Mouse (Mus musculus) A20 (cell line): Measurements from ENCODE around the gene Crk.

Experiments
- DNase-seq: peaks from one replicate; pipeline ENCODE4 v3.0.0-alpha.2; 2011; ENCODE audit warnings: low read depth, low spot score

Crk gene

DNA sequence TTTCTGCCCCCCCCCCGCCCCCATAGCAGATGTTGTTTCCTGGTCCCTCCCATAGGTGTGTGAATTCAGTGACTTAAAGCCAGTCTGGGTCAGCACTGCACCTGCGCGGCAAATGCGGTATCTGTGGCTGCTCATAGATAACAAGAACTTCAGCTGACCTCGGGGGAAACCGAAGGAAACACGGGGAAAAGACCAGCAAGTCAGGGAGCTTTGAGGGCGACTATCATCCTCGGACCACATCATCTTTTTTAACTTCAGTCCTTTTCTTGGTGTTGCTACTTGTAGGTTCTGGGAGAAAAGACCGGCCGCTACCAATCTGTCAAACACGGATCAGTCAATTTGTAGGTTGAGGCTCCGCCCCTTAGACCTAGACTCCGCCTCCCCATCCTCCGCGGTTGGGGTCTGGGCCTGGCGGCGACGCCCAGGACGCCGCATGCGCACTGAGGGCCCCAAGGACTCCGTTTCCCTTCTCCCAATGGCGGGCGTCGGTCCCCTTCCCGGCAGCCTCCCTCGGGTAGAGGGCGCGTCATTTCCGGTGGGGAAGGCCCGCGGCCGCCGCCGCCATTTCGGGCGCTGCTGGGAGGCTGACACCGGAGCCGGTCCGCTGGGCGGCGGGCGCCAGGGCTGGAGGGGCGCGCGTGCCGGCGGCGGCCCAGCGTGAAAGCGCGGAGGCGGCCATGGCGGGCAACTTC lies at the start of gene Crk:
TSS of gene Crk (plus strand) at position 513 of the 692 bp plus-strand sequence.
- DNase-seq, result peak; percentile 99

DNA sequence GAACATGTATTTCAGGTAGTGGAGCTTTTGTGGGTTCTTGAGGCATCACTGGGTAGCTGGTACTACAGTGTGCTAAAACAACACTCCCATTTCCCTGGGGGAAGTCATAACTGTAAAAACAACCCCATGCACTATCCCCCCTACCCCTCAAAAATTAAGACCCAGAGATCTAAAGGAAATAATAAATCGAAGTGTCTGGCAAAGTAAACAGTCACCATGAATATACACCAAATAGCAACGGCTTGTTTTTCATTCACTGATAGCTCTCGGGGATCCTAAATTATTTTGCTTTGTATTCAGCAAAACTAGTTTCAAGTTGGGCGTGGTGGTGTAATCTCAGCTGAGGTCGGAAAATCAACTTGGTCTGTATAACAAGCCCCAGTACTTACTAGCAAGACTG lies 49.0 kb upstream of the Crk start:
- DNase-seq, result peak; percentile 36

DNA sequence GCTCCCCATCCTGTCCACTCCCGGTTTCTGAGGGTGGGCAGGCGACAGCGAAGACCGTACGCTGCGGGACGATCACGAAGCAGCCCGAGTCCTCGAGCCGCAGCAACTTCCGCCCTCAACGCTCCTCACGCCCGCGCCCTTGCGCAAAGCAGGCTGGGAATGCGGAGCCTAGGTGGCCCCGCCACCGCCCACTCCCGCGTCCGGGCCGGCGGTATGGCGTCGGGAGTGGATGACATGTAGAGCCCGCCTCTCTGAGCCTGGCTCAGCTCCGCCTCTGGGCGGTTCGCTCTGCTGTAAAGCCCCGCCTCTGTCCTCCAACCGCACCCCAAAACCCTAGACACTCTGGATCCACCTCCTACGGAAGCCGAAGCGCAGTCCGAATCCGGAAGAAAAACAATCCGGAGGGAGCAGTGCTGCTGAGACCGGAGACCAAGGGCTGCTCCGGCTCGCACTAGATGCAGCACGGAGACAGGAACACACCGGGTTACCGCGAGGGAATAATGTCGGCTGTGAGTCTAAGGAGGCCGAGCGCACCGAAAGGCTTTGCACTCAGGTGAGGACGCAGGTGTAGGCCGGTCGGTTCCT lies 48.3 kb upstream of the Crk start, which contains the start of gene Inpp5k:
TSS of gene Inpp5k (plus strand) at position 344 of the 585 bp plus-strand sequence.
- peak; percentile 99 for DNase-seq

DNA sequence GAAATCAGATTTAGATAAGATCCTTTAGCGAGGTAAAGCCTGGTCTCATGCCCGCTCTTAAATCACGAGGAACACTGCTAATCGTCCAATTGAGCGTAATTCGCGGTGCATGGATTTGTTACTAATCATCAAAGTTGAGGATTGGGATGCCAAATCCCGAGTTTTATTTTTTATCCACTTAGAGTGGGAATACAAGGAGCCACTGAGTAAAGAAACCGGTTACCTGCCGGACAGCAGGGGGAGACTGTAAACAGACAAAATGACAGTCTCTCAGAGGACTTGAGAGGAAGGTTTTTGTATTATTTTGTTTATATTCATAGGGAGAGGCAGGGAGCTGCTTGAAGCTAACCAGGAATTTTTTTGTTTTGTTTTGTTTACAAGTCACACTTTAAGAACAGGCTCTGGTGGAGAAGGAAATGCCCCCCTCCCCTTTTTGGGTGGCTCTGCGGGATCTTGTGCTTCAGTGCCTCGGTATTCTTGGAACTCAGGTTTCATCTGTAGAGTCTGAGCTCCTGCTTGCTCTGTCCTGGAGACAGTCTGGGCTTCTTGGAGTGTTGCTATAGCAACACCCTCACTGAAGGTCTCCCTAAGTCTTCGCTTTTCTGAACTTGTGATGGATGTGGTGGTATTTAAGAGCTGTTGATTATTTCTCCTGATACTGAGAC lies 47.4 kb upstream of the Crk start:
- DNase-seq, result peak; percentile 63

DNA sequence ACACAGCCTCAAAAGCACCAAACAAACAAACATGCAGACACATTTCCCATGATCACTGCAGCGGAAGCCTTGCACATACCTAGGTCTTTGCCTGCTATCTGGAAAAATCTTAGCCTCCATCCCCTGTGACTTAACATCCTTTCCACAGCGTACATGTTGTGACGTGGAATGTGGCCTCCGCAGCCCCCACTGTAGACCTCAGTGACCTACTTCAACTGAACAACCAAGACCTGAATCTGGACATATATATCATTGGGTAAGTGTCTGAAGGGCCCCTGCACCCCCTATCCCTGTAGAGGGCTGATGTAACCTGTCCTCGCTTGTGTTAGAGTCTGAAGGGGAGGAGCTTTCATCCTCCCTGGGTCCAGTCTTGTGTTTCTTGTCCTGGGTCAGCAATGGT lies 46.1 kb upstream of the Crk start:
- DNase-seq, result no peak

DNA sequence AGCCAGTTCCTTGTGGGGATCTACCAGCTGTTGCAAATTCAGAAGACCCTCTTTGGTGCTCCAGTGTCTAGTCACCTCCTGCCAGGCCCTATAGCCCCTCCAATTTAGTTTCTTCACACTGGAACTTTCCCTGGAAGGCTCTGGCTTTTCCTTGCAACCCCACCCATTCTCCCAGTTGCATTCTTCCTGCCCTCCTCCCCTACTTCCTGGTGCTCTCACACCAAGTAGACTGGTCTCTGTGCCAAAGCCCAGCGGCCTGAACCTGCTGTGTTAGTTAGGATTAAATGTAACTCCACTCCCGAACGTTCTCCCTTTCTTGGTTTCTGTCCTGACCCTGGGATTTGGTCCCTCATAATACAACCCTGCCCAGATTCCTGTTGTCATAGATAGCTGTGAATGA lies 44.3 kb upstream of the Crk start:
- DNase-seq, result no peak

DNA sequence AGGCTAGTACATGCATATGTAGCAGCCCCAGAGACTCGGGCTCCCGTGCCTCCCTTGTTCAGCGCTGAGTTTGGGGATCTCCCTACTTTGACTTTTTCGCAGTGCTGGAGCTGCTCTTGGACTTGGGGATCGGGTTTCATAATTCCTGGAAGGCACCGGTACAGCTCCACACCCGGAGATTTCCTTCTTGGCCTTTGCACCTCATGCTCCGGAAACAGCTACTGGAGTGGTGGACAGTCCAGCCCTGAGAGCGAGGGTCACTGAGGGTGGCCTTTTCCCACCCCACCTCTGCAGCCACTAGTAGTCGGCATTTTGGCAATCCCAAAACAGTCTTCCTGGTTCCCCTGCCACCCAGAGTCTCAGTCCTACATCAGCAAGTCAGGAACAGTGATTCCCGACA lies 43.7 kb upstream of the Crk start:
- no peak for DNase-seq

DNA sequence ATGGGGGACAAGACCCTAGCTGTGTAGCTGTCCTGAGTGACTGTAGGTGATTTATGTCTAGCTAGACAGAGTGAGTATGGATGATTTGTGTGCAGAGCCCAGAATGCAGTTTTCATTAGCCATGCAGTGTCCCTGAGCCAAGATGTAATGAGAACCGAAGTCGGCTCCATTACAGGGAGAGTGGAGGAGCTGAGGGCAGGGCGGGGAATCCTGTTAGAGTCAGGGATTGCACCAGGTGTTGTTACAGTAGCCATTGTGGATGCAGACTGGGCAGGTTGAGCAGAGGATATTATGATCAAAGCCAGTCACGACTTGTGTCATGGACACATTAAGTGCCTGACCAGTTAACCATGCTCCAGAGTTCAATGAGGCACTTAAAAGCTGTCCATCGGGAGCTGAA lies 35.7 kb upstream of the Crk start:
- DNase-seq, result no peak

DNA sequence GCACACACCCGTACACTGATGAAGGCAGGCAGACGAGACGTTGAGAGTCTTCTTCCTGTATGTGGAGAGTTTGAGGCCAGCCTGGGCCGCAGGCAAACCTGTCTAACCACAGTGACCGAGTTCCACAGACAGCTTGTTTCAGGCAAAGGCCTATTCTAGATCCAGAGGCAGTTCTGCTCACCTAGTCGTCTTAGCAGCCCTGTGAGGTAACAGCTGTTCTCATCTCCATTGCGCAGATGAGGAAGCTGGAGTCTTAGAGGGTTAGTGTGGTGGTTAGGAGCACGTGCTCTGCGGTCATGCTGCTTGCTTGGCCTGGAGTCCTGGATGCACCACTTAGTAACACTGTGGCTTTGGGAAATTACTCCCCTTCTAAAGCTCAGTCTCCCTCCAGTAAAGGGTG lies 34.4 kb upstream of the Crk start:
- no peak for DNase-seq

DNA sequence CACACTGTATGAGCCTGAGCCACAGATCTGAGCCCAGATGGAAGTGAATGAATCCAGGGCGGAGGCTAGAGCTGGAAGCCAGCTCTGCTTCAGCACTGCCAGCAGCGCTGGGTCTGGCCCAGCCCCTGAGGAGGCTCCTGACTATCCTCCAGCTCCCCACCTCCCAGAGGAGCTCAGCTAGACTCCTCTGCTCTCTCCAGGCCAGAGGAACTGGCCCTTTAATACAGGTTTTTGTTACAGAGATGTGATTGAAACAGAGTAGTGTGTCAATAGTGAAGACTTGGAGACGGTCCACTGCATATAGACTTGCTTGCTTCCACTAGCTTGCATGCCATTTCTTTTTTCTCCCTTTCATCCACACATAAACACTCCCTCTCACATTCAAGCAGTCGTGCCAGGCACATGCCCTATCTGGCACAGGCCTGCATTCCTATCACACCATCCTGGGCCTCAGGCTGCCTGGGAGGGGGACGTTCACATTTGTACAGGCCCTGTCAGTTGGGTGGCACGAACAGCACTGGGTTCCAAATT lies 31.3 kb upstream of the Crk start:
- no peak for DNase-seq

DNA sequence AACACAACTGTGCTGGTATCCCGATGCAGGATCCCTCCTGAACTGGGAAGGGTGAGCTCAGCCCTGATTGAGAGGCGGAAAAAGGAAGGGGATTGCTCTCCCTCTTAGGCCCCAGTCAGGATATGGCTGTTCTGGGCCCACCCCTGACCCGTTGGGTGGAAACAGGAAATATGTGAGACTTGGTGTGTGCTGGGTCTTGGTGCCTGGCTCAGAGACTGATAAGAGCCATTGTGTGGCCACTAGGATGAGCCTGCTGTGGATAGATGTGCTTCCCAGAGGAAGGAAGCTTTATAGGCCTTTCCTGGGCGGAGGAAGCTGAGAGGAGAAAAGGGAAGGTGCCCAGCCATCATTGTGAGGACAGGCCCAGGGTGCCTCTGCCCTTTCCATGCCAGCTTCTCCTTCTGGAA lies 29.9 kb upstream of the Crk start:
- no peak for DNase-seq

DNA sequence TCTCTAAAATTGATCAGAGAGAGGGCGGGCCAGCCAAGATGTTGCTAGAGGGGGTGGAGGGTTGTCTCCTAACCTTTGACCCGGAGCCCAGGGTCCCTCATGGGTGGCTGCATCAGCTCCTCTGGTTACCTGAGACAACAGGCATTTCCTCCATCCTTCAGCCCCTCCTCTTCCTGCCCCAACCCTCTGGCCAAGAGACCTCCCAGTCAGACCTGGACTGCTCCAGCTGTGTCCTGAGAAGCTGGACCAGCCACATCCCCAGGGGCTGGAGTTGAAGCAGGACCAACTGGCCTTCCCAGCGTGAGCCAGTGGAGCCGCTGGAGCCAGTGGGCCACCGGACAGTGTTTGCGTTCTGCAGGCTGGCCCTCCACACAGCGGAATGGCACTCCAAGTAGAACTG lies 28.7 kb upstream of the Crk start, which contains the start of gene Myo1c:
TSS of gene Myo1c (plus strand) at position 194 of the 400 bp plus-strand sequence.
- peak; percentile 26 for DNase-seq

DNA sequence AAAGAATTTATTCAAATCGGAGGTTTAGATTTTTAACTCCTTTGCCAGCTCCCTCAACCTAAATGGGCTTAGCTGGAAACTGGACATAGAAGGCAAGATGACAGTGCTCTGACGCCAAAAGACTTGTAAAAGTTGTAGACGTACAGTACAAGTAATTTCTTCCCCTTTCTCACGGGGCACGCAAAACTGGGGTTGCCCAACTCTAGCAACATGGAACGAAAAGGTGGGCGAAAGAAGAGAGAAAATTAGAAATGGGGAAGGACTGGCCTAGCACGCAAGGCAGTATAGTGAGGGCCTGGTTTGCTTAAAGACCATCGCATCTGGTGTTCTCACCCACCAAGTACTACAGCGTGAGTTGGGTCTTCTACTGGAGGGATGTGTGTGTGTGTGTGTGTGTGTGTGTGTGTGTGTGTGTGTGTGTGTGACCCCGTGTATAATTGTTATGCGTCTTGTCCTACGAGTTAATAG lies 28.1 kb upstream of the Crk start:
- no peak for DNase-seq

DNA sequence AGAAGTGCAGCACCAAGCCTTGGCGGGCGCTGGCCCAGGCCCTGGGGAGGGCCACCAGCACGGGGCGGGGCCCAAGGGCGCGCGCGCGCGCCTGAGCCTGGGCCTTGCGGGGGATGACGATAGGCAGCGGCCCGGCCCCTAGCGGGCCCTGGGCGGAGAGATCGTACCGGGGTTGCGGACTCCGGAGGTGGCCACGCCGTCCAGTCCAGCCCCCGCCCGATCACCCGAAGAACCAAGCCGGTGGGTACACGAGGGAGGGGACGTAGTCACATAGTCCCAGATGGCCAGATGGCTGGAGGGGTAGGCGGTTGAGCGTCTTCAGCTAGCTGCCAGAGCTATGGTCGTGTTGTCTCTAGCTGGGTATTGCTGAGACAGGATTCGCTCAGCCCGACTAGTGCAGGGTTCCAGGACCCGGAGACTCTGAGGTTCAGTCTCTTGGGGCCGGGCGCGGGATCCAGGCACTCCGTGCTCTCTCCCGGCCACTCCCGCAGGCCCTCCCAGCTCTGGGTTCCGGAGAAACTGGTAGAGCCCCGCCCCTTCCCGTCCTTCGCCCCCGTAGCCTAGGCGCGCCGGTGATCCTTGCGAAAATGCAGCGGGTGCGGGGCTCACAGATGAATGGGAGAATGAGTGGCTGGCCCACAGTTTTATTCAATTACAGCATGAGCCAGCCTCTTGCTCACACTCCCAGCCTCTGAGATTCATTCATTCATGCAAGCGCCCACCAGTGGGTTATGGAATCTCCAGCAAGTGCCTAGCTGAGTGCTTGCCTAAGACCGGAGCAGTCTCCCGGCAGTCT lies 27.4 kb upstream of the Crk start:
- peak; percentile 92 for DNase-seq

DNA sequence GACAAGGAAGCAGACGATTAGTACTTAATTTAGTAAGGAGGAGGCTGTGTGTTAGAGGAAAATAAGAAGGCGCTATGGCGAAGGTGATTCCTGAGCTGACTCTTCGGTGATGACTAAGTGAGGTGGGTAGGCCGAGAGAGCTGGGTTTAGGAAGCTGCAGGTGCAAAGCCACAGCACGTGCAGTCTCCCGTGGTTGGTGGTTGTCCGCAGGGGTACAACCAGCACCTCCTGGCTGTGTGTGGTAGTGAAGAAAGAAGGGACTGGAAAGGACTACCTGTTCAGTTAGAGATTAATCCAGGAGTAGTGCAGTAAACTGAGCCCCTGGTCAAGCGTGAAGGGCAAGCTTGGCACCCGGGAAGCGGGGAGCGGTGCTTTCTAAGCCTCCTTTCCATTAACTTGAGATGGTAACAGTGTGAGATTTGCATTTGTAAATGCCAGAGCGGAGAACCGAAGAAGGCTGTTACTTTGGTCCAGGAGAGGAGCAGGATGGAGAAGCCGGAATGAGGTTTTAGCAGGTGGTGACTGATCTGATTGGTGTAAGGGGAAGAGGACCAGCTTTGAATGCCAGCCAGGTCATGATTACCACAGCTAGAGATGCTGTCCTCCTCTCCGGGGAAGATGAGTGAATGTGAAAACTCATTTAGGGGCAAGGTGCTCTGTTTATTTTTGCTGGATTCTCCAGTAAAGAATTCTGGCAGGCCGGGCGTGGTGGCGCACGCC lies 26.7 kb upstream of the Crk start:
- peak; percentile 83 for DNase-seq

DNA sequence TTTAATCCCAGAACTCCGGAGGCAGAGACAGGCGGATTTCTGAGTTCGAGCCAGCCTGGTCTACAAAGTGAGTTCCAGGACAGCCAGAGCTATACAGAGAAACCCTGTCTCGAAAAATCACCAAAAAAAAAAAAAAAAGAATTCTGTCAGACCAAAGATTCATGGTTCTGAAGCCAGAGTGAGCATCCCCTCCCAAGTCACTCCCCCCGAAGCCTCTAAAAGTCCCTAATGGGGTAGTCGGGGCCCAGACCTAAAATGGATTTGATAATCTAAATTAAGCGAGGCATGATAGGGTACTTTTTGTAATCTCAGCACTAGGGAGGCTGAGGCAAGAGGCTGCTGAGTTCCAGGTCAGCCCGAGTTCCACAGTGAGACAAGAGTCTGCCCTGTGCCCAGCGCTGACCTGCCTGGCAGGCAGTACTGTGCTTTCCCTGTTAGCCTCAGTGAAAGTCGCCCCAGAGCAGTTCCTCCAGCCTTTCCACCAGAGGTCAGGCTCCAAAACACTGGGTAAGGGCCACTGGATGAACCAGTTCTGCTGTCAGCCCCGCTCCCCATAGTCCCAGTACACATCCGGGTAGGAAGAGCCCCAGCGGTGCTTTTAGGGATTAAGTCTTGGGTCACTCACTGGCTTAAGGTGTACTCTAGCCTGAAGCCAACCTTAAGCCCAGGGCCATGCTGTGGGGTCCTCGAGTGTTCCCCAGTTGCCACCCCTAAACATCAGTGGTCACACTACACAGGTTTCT lies 25.9 kb upstream of the Crk start:
- DNase-seq, result no peak

DNA sequence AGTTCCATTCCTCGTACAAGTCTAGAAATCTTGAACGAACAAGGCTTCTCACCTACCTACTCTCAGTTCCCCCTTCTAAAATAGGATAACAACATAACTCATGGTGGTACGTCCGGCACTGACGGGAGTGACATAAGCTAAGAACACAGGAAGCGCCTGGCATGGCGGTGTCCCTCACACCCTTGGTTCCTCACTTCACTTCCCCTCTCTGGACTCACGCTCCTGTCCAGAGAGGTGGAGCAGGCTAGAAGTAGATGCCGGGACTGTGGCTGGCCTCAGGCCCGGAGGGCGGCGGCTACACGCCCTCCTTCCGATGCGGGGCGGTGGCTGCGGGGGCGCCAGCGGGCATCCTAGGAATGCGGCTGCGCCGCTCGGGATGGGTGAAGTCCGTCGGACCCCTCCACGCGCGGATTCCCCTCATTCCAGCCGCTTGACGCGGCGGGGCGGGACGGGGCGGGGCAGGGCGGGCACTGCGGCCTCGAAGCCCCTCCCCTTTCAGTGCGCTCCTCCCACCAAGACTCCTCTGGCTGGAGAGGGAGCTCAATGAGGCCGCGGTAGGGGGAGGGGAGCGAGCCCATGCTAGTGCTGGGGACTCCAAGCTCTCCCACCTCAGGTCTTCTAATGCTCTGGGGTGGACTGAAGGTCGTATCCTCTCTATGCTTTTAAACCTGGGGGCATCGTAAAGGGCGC lies 25.1 kb upstream of the Crk start:
- peak; percentile 96 for DNase-seq

DNA sequence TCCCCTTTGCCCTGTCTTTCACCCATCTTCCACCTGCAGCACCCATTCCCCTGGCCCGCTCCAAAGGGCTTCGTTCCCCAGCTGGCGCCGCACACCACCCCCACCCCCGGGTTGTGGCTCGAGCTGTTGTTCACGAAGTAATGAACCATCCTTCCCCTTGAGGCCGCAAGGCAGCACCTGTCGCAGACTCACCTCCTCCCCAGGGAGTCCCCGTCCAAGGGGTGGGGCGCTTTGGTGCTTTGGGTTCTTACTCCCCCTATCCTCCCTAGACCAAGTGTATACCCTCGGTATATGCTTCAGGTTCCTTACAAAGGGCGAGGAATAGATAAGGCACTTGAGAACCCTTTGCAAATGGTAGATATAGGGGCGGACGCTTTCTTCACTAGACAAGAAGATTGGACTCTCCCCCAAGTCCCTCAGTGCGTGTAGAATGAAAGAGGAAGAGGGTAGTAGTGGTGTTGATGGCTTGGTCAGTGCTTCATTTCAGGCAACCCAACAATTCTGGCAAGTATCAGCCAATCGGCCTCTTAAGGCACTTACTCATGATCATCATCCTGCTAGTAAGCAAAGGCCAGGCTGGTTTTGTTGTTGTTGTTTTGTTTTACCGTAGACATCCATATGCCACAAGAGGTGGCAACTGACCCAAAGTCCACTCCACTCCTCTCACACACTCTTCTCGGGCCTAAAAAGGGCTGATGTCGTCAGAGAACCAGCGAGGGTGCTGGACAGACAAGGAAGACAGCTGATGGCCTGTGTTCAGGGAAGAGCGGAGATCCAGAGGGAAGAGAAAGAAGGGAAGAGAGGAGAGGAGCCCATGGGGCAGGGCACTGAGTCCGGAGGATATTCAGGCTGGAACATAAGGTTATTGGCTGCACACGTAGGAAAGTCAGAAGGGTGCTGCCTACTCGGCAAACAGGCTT lies 24.3 kb upstream of the Crk start:
- DNase-seq, result peak; percentile 97
